Mouse (Mus musculus): ENCODE measurements around the gene Agfg1.

Agfg1 gene

GRCm38 (mm10) chr1:82825256-82825655 is 14.0 kb upstream of the Agfg1 start:
- peak in 1 of 2 experiments; percentile 41 for DNase-seq (ENCODE audit: low spot score in 2 of 2)

- DNase-seq (ENCODE audit: low spot score in 2 of 2) = no peak
Observed at GRCm38 (mm10) chr1:82825783-82826182, 13.5 kb upstream of the Agfg1 start.

GRCm38 (mm10) chr1:82826911-82827310 is 12.4 kb upstream of the Agfg1 start:
- no peak for DNase-seq (ENCODE audit: low spot score in 2 of 2)

GRCm38 (mm10) chr1:82830771-82831170 is 8.5 kb upstream of the Agfg1 start:
- DNase-seq (ENCODE audit: low spot score in 2 of 2) = no peak

- no peak for DNase-seq (ENCODE audit: low spot score in 2 of 2)
Observed at GRCm38 (mm10) chr1:82831547-82832240, 7.6 kb upstream of the Agfg1 start.

- peak in 1 of 2 experiments; percentile 59 for DNase-seq (ENCODE audit: low spot score in 2 of 2)
Observed at GRCm38 (mm10) chr1:82832495-82833021, 6.7 kb upstream of the Agfg1 start.

GRCm38 (mm10) chr1:82833501-82833900 is 5.8 kb upstream of the Agfg1 start:
- DNase-seq (ENCODE audit: low spot score in 2 of 2) = no peak

GRCm38 (mm10) chr1:82834572-82834971 is 4.7 kb upstream of the Agfg1 start:
- peak; percentile 76 to 82 for DNase-seq (ENCODE audit: low spot score in 2 of 2)

GRCm38 (mm10) chr1:82836342-82837217 is 2.7 kb upstream of the Agfg1 start:
- peak; percentile 69 to 73 for DNase-seq (ENCODE audit: low spot score in 2 of 2)

GRCm38 (mm10) chr1:82837579-82837978 is 1.7 kb upstream of the Agfg1 start:
- DNase-seq (ENCODE audit: low spot score in 2 of 2) = no peak

- DNase-seq (ENCODE audit: low spot score in 2 of 2) = peak in 1 of 2 experiments; percentile 30
Observed at GRCm38 (mm10) chr1:82838469-82839295, 601 bp upstream of the Agfg1 start.

GRCm38 (mm10) chr1:82839614-82840421 is 535 bp downstream of the Agfg1 start:
- DNase-seq (ENCODE audit: low spot score in 2 of 2) = no peak

GRCm38 (mm10) chr1:82855729-82856128 is 16.4 kb downstream of the Agfg1 start:
- no peak for DNase-seq (ENCODE audit: low spot score in 2 of 2)

GRCm38 (mm10) chr1:82858236-82858635 is 19.0 kb downstream of the Agfg1 start:
- no peak for DNase-seq (ENCODE audit: low spot score in 2 of 2)

GRCm38 (mm10) chr1:82860391-82860790 is 21.1 kb downstream of the Agfg1 start:
- DNase-seq (ENCODE audit: low spot score in 2 of 2) = peak in 1 of 2 experiments; percentile 41

GRCm38 (mm10) chr1:82870202-82870601 is 30.9 kb downstream of the Agfg1 start:
- no peak for DNase-seq (ENCODE audit: low spot score in 2 of 2)

- DNase-seq (ENCODE audit: low spot score in 2 of 2) = no peak
Observed at GRCm38 (mm10) chr1:82879172-82879571, 39.9 kb downstream of the Agfg1 start.

- no peak for DNase-seq (ENCODE audit: low spot score in 2 of 2)
Observed at GRCm38 (mm10) chr1:82880196-82880595, 40.9 kb downstream of the Agfg1 start.

- no peak for DNase-seq (ENCODE audit: low spot score in 2 of 2)
Observed at GRCm38 (mm10) chr1:82893269-82893668, 54.0 kb downstream of the Agfg1 start.

GRCm38 (mm10) chr1:82900567-82900966 is 61.3 kb downstream of the Agfg1 start:
- no peak for DNase-seq (ENCODE audit: low spot score in 2 of 2)

GRCm38 (mm10) chr1:82901201-82901600 is 61.9 kb downstream of the Agfg1 start:
- DNase-seq (ENCODE audit: low spot score in 2 of 2) = no peak

Data from spleen, postnatal 4 days (tissue).